Mouse (Mus musculus): ENCODE data around the gene St3gal3.

DNA sequence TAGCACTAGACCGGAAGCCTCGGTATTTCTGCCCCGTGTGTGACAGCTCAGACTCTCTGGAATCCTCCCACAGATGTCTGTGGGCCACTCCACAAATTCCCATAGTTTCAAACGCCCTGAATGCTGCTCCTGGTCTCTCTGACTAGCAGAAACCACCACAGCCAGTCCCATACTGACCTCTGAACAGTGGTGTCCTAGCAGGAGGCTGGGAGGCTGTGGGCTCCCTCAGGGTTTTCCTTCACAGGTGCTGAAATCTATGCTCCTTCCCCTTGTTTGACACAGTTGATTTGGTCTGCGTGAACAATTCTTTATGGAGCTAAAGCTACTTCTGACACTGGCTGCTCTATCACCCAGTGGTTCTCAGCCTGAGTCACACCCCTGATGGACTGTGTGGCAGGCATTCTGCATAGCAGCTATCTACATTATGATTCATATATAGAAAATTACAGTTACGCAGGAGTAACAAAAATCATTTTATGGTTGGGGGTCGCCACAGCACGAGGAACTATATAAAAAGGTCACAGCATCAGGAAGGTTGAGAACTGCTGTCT is 31.4 kb downstream of the St3gal3 start:
- TF ChIP-seq CTCF (IDR thresholded peaks at IDR 0.05 in 2 of 3, conservative IDR thresholded peaks at IDR 0.05 in 1 of 3; ENCODE audit: control insufficient read depth in 1 of 3, insufficient read depth in 1 of 3, low read depth in 2 of 3, low read length in 3 of 3, poor library complexity in 1 of 3, severe bottlenecking in 1 of 3) (no peak), ZC3H11A (IDR thresholded peaks at IDR 0.05; ENCODE audit: low read depth, low read length) (no peak), E2F4 (IDR thresholded peaks at IDR 0.05; ENCODE audit: borderline replicate concordance, low read depth, low read length) (no peak), MYC (IDR thresholded peaks at IDR 0.05; ENCODE audit: low read depth, low read length) (no peak), MAFK (IDR thresholded peaks at IDR 0.05; ENCODE audit: borderline replicate concordance, low read depth, low read length) (no peak), POLR2A (IDR thresholded peaks at IDR 0.05; ENCODE audit: control insufficient read depth in 1 of 2, insufficient read depth in 1 of 2, low read depth in 1 of 2, low read length in 2 of 2, poor library complexity in 1 of 2) (no peak), ZMIZ1 (IDR thresholded peaks at IDR 0.05; ENCODE audit: low read depth, low read length) (no peak), SMC3 (IDR thresholded peaks at IDR 0.05; ENCODE audit: low read depth, low read length) (no peak), MEF2A (IDR thresholded peaks at IDR 0.05; ENCODE audit: extremely low read depth, insufficient replicate concordance, low read depth, low read length, poor library complexity, severe bottlenecking) (no peak), HCFC1 (IDR thresholded peaks at IDR 0.05; ENCODE audit: low read depth, low read length) (no peak), USF1 (IDR thresholded peaks at IDR 0.05; ENCODE audit: low read depth, low read length) (no peak), MXI1 (IDR thresholded peaks at IDR 0.05; ENCODE audit: low read depth, low read length) (no peak), EP300 (IDR thresholded peaks at IDR 0.05; ENCODE audit: low read depth in 1 of 2, low read length in 2 of 2) (no peak)
